Mouse (Mus musculus): ENCODE data around the gene Fgfr2. TPM values are rescaled to one million over a fixed set of nuclear protein-coding genes. Genes with fewer than 3 reads are reported as not detected.

Fgfr2 gene
- total RNA-seq, 4 experiments from 2014 or later, result 1.1 to 1.9 (median 1.4) TPM

GRCm38 (mm10) chr7:132009002-132009401 is 1114.1 kb downstream of the Fgfr2 start:
- DNase-seq (ENCODE audit: low spot score), result no peak

- DNase-seq (ENCODE audit: low spot score), result no peak
These were observed 1117.0 kb downstream of the Fgfr2 start for GRCm38 (mm10) chr7:132005996-132006696.

- DNase-seq (ENCODE audit: low spot score), result no peak
These were observed 1130.3 kb downstream of the Fgfr2 start for GRCm38 (mm10) chr7:131992873-131993272.

DNA sequence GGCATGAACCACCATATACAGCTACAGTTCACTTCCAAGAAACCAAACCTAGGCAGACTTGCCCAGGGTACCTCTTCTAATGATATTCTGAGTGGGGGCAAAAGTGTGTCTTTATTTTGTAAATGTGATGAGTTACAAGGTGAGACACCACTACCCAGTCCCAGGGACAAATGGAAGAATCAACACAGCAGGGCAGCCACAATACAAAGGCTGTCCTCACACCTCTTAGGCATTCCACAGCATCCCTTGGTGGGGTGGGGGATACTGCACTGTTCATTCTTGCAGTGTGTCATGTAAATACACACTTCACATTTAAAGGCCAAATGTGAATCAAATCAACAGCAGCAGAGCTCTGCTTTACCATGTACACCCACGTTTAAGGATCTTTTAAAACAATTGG is 1130.9 kb downstream of the Fgfr2 start:
- no peak for DNase-seq (ENCODE audit: low spot score)

DNA sequence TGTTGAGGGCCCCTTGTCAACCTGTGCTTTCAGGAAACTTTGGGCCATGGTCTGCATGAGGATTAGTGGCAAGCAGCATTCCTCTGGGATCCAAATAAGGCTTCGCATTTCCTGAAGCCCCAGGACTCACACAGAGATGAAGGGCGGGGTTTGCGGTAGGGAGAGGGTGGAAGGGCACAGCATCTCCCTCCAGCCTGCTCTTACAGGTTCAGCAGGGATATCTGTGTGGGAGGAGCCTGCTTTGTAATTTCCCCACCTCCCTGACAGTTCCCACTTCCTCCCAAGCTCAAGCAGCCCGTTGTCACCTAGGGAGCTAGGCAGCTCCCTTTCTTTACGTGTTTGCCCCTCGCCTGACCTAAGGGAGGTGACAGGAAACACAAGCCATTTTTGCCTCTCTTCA is 1134.1 kb downstream of the Fgfr2 start:
- DNase-seq (ENCODE audit: low spot score), result no peak

GRCm38 (mm10) chr7:131978609-131979008 is 1144.5 kb downstream of the Fgfr2 start:
- DNase-seq (ENCODE audit: low spot score), result no peak

DNA sequence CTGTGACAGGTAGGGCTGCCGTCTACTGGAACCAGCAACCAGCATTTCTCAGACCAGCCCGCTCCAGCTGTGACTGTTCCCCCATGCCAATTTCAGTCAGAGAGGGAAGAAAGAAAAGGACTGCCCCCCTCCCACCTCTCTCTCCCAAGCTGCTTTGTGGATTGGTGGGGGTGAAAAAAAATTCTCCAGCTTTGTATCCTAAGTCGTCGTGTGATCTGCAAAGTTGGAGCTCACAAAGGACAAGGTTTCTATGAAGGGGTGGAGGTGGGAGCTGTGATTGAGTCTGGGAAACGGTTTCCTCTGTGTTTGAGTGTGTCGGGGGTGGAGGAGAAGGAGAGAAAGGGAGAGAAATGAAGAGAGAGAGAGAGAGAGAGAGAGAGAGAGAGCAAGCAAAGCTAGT is 1147.3 kb downstream of the Fgfr2 start:
- no peak for DNase-seq (ENCODE audit: low spot score)

GRCm38 (mm10) chr7:131970255-131970654 is 1152.9 kb downstream of the Fgfr2 start:
- no peak for DNase-seq (ENCODE audit: low spot score)

GRCm38 (mm10) chr7:131966916-131967494 is 1156.1 kb downstream of the Fgfr2 start:
- no peak for DNase-seq (ENCODE audit: low spot score)

DNA sequence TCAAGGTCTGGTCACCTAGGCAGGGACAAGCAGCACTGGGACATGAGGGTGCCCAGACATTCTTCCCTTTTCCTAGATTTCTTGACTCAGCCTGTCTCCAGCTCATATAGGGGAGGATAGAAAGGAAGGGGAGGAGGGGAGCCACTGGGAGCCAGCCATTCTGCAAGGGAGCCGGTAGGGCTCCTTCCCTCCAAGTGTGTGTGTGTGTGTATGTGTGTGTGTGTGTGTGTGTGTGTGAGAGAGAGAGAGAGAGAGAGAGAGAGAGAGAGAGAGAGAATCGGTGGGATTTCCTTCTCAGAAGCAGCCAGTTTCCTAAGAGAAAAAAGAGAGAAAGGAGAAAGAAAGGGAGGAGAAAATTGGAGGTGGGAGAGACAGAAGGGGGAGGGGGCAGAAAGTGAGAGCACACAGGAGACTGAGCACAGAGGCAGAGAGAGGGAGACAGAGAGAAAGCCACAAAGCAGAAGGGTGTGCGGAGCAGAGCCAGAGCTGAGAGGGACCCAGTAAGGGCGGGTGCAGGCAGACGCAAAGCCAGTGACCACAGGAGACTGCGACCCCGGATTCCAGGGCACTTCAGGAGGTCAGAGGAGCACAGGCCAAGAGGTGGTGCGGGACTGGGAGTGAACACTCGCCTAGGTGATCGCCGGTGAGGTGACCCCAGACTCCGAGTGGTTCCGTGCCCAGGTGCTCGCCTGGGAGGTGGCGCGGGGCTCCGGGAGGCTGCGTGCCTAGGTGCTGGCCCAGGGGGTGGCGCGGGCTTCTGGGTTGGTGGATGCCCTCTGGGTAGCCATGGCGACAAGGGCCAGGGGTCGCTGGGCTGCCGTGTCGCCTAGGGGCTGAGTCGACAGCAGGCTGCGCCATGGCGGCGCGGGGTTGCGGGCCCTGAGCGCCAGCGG is 1156.9 kb downstream of the Fgfr2 start, which contains the start of gene Gpr26:
Gene Gpr26 (plus strand): TSS at position 438 of the 893 bp plus-strand sequence.
- DNase-seq (ENCODE audit: low spot score), result no peak

DNA sequence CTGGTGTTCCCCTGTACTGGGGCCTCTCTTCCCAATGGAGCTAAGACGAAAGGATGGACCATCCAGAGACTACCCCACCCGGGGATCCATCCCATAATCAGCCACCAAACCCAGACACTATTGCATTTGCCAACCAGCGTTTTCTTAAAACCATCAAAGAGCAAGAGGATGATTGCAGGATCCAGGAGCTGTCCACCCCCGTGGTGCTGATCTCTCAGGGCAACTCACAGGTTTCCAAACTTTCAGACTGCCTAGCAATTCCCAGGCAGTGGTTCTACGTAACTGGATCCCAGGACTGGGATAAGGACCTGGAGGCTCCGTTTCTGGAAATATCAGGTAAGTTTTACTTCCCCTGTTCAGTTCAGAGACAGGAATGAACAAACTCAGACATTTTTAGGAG is 1162.6 kb downstream of the Fgfr2 start:
- DNase-seq (ENCODE audit: low spot score), result peak; percentile 2

DNA sequence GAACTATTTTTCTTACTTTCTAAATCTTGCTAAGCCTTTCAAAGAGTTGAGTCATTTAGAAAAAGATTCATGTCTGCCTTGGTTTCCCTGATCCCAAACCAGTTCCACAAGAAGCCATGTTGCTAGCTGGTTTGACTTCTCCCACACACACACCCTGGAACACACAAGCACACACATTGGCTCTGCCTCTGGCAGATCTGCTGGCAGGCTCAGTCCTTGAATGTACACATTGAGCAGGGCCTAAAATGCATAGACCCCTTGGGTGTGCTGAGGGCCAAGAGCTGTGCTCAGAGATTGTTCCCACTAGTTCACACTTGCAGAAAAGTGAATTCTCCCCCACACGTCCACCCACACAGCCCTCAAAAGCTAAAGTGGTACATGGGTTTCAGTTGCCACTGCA is 1164.4 kb downstream of the Fgfr2 start:
- no peak for DNase-seq (ENCODE audit: low spot score)

- DNase-seq (ENCODE audit: low spot score), result no peak
These were observed 1169.7 kb downstream of the Fgfr2 start for GRCm38 (mm10) chr7:131953402-131953801.

DNA sequence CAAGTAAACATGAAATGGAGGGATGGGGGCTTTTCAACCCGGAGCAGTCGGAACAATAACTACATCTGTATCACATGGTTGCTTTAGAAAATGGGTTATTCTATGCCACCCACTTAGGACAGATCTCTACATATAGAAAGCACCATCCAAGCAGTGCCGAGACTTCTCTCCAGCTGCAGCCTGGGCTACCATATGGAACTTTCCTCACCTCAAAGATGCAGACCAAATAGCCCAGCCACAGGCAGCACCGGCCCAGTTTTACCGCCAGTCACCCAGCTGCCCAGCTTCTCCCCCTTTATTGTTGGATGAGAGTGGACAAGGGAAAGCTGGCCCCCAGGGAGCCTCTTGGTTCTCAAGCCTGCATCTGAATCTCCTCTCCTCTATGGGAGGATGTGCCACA is 1172.0 kb downstream of the Fgfr2 start:
- DNase-seq (ENCODE audit: low spot score), result no peak

DNA sequence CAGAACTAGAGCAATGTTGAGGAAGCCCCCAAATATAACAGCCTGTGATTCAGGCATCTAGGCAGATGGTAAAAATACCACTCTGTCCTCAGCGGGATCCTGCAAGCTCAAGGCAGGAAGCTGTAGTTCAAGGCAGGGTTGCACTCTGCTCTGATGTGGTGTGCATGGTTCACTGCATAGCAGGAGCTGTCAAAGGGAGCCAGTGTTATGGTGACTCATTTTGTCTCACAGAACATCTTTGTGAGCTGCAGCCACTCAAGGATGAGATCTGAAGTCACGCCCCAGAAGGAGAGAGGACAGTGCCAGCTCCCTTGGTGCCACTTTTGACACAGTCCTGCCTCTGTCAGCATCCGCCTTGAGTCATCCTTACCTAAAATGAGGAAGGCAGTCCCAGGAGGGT is 1185.5 kb downstream of the Fgfr2 start:
- no peak for DNase-seq (ENCODE audit: low spot score)

DNA sequence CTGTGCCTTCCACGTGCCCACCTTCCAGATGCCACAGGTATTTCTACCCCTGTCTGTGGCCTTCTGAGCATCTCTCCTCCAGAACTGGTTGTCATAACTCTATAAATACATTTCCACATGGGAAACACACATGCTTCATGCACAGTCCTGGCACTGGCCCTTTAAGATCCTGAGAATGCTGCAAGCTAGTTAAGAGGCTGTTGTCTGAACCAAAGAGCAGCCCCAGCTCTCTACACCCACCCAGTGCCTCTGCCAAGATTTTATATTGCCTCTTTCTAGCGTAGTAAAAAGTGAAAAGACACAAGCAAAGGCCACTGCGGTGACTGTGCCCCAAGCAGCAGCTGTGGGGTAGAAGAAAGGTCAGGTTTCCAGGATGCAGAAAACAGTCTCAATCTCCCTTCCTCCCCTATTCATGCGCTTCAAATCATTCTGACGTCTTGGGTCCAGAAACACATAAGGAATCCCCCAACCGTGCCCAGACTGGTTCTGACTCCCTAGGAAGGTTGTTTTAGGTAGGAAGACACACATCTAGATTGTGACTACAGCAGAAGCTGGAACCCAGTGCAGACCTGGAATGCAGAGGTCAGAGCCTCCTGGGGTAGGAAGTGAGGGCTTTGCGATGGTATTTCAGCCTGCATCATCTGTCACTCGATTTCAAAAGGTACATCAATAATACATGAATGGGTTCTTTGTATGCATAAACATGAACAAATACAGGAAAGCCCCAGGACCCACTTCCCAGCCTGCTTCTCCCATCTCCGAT is 1195.7 kb downstream of the Fgfr2 start:
- no peak for DNase-seq (ENCODE audit: low spot score)

DNA sequence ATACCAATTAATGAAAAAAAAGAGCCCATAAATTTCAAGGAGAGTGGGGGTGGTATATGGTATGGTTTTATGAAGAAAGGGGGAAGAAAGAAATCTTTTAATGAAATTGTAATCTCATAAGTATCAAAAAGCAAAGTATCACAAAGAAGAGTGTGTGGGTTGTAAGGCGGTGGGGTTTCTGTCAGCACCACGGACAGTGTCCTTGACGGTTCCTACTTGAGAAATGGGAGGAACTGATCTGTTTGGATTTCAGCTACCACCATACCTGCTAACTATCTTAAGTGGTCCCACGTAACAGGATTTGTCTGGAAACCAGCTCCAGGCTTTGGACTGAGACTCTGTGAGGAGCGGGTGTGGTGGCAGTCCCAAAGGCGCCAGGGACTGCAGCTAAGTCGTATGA is 1205.8 kb downstream of the Fgfr2 start:
- DNase-seq (ENCODE audit: low spot score), result no peak

DNA sequence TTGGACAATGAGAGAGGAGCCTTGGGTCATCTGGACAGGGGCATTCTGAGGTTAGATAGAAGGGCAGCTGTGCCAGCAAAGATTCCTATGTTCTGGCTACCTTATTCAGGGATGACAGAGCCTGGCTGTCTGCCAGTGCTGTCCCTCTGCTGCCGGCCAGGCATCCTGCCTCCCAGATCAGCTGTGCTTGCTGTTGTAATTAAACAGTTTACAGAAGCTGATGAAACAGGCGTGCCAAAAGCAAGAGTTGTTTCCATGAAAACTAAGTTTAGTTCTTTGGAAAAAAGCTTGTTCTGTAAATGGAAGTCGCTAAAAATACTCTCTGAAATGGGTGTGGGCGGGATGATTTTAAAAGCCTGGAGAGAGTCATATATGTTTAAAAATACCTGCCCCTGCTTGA is 1213.5 kb downstream of the Fgfr2 start:
- DNase-seq (ENCODE audit: low spot score), result no peak

GRCm38 (mm10) chr7:131906499-131907190 is 1216.5 kb downstream of the Fgfr2 start:
- DNase-seq (ENCODE audit: low spot score), result no peak

DNA sequence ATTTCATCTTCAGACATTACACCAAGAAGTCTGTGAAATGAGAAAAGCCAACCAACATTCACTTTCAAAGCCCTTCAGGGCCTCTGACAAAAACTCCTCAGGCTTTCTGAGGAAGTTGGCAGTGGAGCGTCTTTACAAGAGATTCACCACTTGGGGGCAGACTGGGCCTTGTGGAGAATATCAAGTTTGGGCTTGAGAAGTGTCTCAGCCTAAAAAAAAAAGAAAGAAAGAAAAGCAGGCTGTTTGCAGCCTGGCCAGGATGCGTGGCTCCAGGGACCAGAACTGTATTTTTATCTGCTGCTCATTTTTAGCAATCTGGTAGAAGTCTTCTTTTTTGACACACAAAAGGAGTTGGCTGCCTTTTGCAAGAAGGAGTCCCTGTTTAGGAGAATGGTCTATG is 1223.8 kb downstream of the Fgfr2 start:
- DNase-seq (ENCODE audit: low spot score), result peak; percentile 60

- peak; percentile 9 for DNase-seq (ENCODE audit: low spot score)
These were observed 1225.9 kb downstream of the Fgfr2 start for GRCm38 (mm10) chr7:131897282-131897681.
